Mouse (Mus musculus) heart, adult 2 months (tissue): ENCODE results near the gene Ccdc141.

Experiments used
- CTCF ChIP-seq: fragments of 200-600 bp; IDR thresholded peaks from 2 replicates; pipeline ENCODE4 v1.8.1; 2022; ENCODE audit warnings: antibody characterized with exemption, mild to moderate bottlenecking, moderate library complexity
- POLR2A ChIP-seq: fragments of 200-500 bp; IDR thresholded peaks from 2 replicates; pipeline ENCODE4 v1.6.1; 2011; ENCODE audit warnings: mild to moderate bottlenecking, low read depth, low read length, control low read depth; ENCODE audit not compliant: insufficient read depth

DNA sequence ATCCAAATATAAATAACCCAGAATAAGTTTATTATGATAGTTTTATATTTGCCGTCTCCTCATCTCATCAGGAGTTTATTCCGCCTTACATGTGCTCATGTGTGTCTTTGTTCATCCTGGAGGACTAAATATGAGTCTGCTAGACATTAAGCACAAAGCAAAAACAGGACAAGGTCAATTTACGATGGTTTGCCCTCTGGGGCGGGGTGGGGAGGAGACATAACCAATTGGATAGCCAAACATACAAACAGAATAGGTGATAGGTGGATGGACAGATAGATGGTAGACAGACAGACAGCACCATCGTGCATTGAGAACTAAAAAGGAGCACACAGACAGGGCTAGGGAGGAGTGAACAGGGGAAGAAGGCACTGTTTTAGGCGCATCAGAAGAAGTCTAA is 3.4 kb upstream of the Ccdc141 start:
- TF ChIP-seq POLR2A: no peak; the same call in 1 of the 2 replicates
- no peak for TF ChIP-seq CTCF
